Mouse (Mus musculus) stomach, postnatal 0 days (tissue): ENCODE data around the gene P2ry2. TPM values are rescaled to one million over a fixed set of nuclear protein-coding genes. Genes with fewer than 3 reads are reported as not detected.
A peak's percentile ranks its signal among the peaks of the same experiment; 100 is the strongest.

ENCODE experiments used
- ATAC-seq: fragments of 200-750 bp; cut with Nextera tagmentation; 2 replicates; pipeline ENCODE4 v1.8.0; 2017; ENCODE audit not compliant: low FRiP score, low TSS enrichment
- DNase-seq: peaks from one replicate; pipeline ENCODE4 v3.0.0-alpha.2; 2016; ENCODE audit warnings: low spot score
- H3K27ac ChIP-seq: fragments of 300-500 bp; sonication (generic); replicated peaks from 2 replicates; pipeline ENCODE4 v1.5.1; 2014; ENCODE audit warnings: mild to moderate bottlenecking, control low read depth
- H3K27me3 ChIP-seq: fragments of 300-500 bp; sonication (generic); 2 replicates; pipeline ENCODE4 v1.6.1; 2014; ENCODE audit warnings: low read length; ENCODE audit not compliant: control insufficient read depth, insufficient read depth
- H3K36me3 ChIP-seq: fragments of 300-500 bp; sonication (generic); 2 replicates; pipeline ENCODE4 v1.6.1; 2014; ENCODE audit warnings: low read length, mixed read lengths; ENCODE audit not compliant: control insufficient read depth, insufficient read depth
- H3K4me1 ChIP-seq: fragments of 300-500 bp; sonication (generic); replicated peaks from 2 replicates; pipeline ENCODE4 v1.6.1; 2014; ENCODE audit warnings: antibody characterized with exemption; ENCODE audit not compliant: control insufficient read depth, insufficient read depth
- H3K4me2 ChIP-seq: fragments of 300-500 bp; sonication (generic); replicated peaks from 2 replicates; pipeline ENCODE4 v1.6.1; 2014; ENCODE audit warnings: low read depth, mild to moderate bottlenecking, control low read depth, moderate library complexity
- H3K4me3 ChIP-seq: fragments of 300-500 bp; sonication (generic); 2 replicates; pipeline ENCODE4 v1.5.1; 2014; ENCODE audit warnings: low read depth, low read length, control low read depth
- H3K9ac ChIP-seq: fragments of 300-500 bp; sonication (generic); 2 replicates; pipeline ENCODE4 v1.6.1; 2014; ENCODE audit warnings: mild to moderate bottlenecking, low read length, control low read depth, mixed read lengths
- H3K9me3 ChIP-seq: fragments of 300-500 bp; sonication (generic); 2 replicates; pipeline ENCODE4 v1.6.1; 2016; ENCODE audit warnings: low read length; ENCODE audit not compliant: control insufficient read depth
- CTCF ChIP-seq: IDR thresholded peaks from 2 replicates; pipeline ENCODE4 v1.5.1; 2016; ENCODE audit warnings: antibody characterized with exemption, low read depth, mild to moderate bottlenecking, moderate library complexity
- EP300 ChIP-seq: optimal IDR thresholded peaks from 2 replicates; pipeline ENCODE3; 2016; ENCODE audit warnings: antibody characterized with exemption
- WGBS: fragments of 180-500 bp; shearing (Covaris S2); extraction: QIAGEN DNeasy Blood & Tissue Kit; methylation state at CpG from one replicate; pipeline ENCODE4 v1.1.7; 2014; 5-methylcytosine and 5-hydroxymethylcytosine counted together
- polyA plus RNA-seq: library from polyadenylated mRNA; unstranded; fragments of >200 nt; fragmentation: Nextera tagmentation; extraction: Ambion mirVana; gene quantifications from 2 replicates; pipeline ENCODE4 v1.2.1, GENCODE M21; 2015

Gene P2ry2
- polyA plus RNA-seq, 1 experiment from 2014 or later = 5.7 TPM

- H3K4me2 ChIP-seq = no peak overlapping the region
- no peak for ATAC-seq
- no peak for TF ChIP-seq EP300
- no peak for TF ChIP-seq CTCF
Measured at GRCm38 (mm10) chr7:101053136-101053535, 40.5 kb upstream of the P2ry2 start.

GRCm38 (mm10) chr7:101051551-101052221, 39.0 kb upstream of the P2ry2 start:
- H3K9me3 ChIP-seq = no peaks in the 10 kb centered on the region
- no peak overlapping the region for H3K9ac ChIP-seq
- peak; percentile 65 for ATAC-seq
- DNase-seq = peak; percentile 48
- 0 out of 2 replicates have a peak overlapping the region, but pooled peaks have one; percentile 13 for H3K27ac ChIP-seq
- H3K27me3 ChIP-seq = no peaks in the 10 kb centered on the region
- H3K4me1 ChIP-seq = no peaks in the 10 kb centered on the region
- TF ChIP-seq EP300 = no peak
- TF ChIP-seq CTCF = peak; percentile 96
- 14% methylated on average over 11 of the region's 11 CpGs for WGBS
- no peak overlapping the region for H3K4me3 ChIP-seq
- no peak overlapping the region for H3K4me2 ChIP-seq
- no peaks in the 10 kb centered on the region for H3K36me3 ChIP-seq

More at GRCm38 (mm10) chr7:101053136-101053535, 40.5 kb upstream of the P2ry2 start:
- Histone ChIP-seq H3K4me3 (no peak overlapping the region), H3K9ac (no peak overlapping the region), H3K4me1 (no peaks in the 10 kb centered on the region), H3K9me3 (no peaks in the 10 kb centered on the region), H3K36me3 (no peaks in the 10 kb centered on the region), H3K27me3 (no peaks in the 10 kb centered on the region), H3K27ac (no peak overlapping the region)
- WGBS = 54% methylated on average over 2 of the region's 2 CpGs
- no peak for DNase-seq

- Histone ChIP-seq H3K36me3 (no peaks in the 10 kb centered on the region), H3K4me3 (no peak overlapping the region), H3K4me2 (no peak overlapping the region), H3K9ac (no peak overlapping the region), H3K9me3 (no peaks in the 10 kb centered on the region), H3K27ac (no peak overlapping the region), H3K27me3 (no peaks in the 10 kb centered on the region), H3K4me1 (no peaks in the 10 kb centered on the region)
- DNase-seq = no peak
- ATAC-seq = peak; percentile 20
- no peak for TF ChIP-seq CTCF
- TF ChIP-seq EP300 = no peak
- 62% methylated on average over 13 of the region's 13 CpGs for whole genome bisulfite sequencing
Measured at GRCm38 (mm10) chr7:101050724-101051550, 38.3 kb upstream of the P2ry2 start.

GRCm38 (mm10) chr7:101049326-101050087, 36.8 kb upstream of the P2ry2 start:
- no peaks in the 10 kb centered on the region for H3K27me3 ChIP-seq
- H3K9ac ChIP-seq = no peak overlapping the region
- no peak for ATAC-seq
- WGBS = 57% methylated on average over 7 of the region's 7 CpGs
- DNase-seq = no peak
- no peaks in the 10 kb centered on the region for H3K4me1 ChIP-seq
- no peaks in the 10 kb centered on the region for H3K36me3 ChIP-seq
- TF ChIP-seq CTCF (no peak), EP300 (no peak)
- 0 out of 2 replicates have a peak overlapping the region, but pooled peaks have one; percentile 4 for H3K27ac ChIP-seq
- H3K4me2 ChIP-seq = no peak overlapping the region
- H3K4me3 ChIP-seq = no peak overlapping the region
- H3K9me3 ChIP-seq = no peaks in the 10 kb centered on the region

- Histone ChIP-seq H3K4me3 (no peak overlapping the region), H3K9ac (no peak overlapping the region), H3K9me3 (no peaks in the 10 kb centered on the region), H3K27me3 (no peaks in the 10 kb centered on the region), H3K4me2 (no peak overlapping the region), H3K36me3 (no peaks in the 10 kb centered on the region), H3K27ac (no peak overlapping the region), H3K4me1 (0 out of 2 replicates have a peak, but pooled peaks cover 4% of the 10 kb centered on the region)
- ATAC-seq (no peak), DNase-seq (no peak)
- TF ChIP-seq EP300 (no peak), CTCF (no peak)
- WGBS = 71% methylated on average over 5 of the region's 5 CpGs
Measured at GRCm38 (mm10) chr7:101048247-101048646, 35.6 kb upstream of the P2ry2 start.
